Mouse (Mus musculus) adrenal gland, adult 8-10 months (tissue): Measurements from ENCODE around the gene Trank1. TPM values are rescaled to one million over a fixed set of nuclear protein-coding genes. Genes with fewer than 3 reads are reported as not detected.

Experiments
- DNase-seq: peaks from one replicate; pipeline ENCODE4 v3.0.0; 2022
- total RNA-seq, 4 experiments: library from RNA; stranded (reverse); gene quantifications; 2 replicates each; pipeline ENCODE4 v1.2.4; 2022

The Trank1 gene
- 100 to 1,000 TPM in 2 of 4 experiments, 10 to 100 TPM in 2; 44.9 to 312 (median 173) TPM for total RNA-seq

DNA sequence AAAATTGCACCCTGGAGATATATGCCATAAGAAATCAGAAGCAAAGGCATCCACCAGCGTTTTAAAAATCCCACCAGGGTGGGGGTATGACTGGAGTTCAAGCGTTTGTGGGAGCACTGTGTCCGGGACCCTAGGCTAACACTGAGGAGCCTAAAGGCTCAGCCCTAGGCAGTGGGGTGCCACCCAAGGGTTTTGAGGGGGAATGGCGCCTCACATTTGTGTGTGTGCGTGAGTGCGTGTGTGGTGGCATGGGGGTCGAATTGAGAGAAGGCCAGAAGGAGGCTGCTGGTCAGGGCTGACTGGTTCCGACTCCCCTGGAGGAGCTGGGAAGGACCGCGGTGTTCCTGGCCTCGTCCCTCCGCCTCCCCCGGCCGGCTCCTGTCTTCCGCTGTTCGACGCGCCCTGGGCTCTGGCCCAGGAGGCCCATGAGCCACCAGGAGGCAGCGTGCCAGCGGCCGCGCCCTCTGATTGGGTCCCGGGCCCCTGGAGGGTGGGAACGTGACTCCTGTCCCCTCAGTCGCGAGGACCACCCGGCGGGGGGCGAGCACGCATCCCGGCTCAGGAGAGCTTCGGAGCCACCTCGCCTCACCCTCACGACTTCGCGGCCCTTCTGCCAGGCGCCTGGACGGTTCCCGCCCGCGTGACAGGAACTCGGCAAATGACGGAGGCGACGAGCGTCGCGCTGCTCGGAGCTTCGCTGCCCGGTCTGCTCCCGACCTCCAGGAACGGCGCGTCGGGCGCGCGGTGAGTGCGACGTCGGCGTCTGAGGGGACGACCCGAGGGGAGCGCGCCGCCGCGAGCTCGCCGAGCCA, at the start of gene Trank1:
TSS of gene Trank1 (plus strand) at position 709 of the 812 bp plus-strand sequence.
- DNase-seq: peak; percentile 60

DNA sequence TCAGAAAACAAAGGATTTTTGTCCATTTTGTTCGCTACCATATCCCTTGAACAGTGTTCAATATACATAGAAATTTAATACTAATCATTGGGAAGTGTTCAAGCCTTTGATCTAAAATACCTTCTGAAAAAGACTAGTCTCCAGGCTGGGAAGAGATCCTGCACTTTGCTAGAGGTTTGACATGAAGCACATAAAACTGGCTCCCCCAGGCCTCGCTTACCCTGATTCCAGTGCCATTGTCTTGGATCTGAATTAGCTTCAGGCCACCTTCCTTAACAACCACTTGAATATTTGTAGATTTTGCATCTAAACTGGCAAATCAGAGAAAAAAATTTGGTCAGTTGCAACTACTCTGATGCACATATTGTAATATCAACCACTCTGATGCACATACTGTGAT, 43.5 kb upstream of the Trank1 start:
- no peak for DNase-seq

DNA sequence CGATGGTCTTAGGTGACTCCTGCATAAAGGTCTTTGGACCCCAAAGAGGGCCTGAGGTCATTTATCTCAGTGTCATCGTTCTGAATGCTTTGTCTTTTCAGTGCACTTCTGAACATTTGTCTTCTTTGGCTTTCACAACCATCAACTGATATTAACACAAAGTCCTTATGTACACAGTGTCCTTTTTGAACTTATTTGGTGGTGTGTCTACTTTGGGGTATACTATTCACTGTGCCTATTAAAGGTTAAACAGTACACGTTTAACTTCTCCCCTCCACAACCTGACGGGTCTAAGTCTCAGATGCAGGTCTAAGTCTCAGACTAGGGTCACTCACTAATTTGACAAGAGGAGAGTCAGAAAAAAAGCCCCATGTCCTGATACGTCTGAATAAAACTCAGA, 40.9 kb upstream of the Trank1 start:
- no peak for DNase-seq

DNA sequence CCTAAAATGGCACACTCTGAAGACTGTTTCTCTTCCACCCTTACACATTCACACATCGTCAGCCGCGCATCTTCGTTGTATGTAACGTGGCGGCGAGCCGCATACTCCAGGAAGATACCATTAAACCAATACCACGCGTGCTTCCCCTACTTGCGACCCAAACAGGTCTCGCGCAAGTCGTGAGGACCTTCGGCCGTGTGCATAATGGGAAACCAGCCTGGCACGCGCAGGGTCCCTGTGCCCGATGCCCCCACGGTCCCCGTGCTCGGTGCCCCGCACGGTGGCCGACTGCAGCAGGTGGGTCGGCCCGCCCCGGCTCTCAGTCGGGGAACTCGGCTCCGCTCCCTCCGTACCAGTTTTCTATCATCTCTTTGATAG, 40.5 kb upstream of the Trank1 start:
- no peak for DNase-seq

DNA sequence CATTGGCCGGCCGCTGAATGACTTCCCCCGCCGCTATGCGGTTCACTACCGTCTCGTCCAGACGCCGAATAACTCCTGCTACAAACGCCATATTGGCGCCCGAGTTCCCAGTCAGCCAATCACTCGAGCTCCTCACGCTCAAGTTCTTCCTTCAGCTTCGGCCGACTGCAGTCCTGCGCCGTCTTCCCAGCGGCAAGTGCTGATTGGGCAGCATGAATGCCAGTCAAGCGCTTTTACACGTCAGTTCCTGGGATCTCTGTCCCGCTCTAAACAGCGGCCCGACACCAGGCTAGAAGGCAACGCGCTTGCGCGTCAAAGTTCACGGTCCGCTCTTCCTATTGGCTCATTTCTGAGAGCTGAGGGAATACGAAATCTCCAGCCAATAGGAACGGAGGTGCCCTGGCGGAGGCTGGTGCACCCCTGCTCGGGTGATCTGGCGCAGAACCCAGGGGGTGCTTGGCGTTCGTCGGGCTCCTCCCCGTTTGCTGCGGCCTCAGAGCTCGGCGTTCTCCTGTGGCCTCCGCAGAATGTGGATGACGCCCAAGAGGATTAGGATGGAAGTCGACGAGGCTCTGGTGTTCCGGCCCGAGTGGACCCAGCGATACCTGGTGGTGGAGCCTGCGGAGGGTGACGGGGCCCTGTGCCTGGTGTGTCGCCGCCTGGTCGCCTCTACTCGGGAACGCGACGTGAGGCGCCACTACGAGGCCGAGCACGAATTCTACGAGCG, 39.9 kb upstream of the Trank1 start, which contains the start of the genes Mlh1 and Epm2aip1:
TSS of gene Mlh1 (minus strand) at position 358 of the 727 bp plus-strand sequence.
TSS of gene Epm2aip1 (plus strand) at position 496 of the 727 bp plus-strand sequence.
- peak; percentile 98 for DNase-seq

DNA sequence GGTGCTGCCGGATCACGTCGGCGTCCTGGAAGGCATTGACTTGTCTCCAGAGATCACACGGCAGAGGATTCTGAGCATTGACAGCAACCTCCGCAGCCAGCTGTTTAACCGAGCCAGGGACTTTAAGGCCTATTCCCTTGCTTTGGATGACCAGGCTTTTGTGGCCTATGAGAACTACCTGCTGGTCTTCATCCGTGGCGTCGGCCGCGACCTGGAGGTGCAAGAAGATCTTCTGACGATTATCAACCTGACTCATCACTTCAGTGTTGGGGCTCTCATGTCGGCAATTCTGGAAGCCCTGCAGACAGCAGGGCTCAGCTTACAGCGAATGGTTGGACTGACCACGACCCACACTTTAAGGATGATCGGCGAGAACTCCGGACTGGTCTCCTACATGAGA, 39.2 kb upstream of the Trank1 start:
- no peak for DNase-seq

DNA sequence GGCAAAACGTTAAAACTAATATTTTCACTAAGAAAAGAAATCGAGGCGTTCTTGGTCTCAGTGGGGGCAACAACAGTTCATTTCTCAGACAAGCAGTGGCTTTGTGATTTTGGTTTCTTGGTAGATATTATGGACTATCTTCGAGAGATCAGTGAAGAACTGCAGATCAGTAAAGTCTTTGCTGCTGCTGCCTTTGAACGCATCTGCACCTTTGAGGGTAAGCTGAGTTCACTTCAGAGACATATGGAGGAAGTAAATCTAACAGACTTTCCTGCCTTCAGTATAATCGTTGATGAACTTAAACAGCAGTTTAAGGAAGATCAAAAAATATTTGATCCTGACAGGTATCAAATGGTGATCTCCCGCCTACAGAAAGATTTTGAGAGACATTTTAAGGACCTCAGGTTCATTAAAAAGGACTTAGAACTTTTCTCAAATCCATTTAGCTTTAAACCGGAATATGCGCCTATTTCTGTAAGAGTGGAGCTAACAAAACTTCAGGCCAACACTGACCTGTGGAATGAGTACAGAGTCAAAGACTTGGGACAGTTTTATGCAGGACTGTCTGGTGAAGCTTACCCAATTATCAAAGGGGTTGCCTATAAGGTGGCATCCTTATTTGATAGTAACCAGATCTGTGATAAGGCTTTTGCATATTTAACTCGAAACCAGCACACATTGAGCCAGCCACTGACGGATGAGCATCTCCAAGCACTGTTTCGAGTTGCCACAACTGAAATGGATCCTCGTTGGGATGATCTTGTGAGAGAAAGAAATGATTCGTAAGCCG, 38.3 kb upstream of the Trank1 start:
- no peak for DNase-seq

DNA sequence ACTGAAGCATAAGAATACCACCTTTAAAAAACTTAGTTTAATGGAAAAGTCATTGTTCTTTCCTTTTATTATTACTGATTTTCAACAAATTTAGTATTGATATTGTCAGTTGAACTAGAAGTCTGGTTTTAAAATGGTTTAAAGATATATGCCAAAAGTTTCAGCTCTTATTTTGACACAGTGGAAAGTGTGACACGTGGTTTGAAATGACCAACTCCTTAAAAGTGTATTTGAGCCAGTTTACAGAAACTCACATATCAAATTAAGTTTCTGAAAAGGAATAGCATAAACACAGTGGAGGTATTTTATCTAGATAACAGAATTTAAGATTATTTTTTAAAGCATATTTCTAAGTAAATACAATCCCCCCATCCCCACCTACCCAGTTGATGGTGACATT, 37.6 kb upstream of the Trank1 start:
- DNase-seq: no peak

DNA sequence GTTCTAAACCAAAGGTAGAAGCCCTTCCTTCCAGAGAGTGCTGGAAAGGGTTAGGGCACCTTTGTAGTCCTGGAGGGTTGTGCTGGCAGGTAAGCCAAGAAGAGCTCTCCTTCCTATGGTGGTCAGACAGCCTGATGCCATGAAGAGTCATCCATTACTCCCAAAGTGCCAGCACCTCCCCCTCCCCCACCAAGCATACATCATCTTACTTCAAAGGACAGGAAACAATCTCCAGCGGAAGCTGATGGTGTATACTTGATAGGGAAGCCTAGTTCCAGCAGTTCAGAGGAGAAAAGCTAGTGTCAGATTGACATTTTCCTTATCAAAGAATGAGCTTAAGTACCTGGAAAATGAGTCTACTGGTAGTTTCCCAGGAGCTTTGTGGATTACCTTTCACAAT, 36.4 kb upstream of the Trank1 start:
- DNase-seq: no peak

DNA sequence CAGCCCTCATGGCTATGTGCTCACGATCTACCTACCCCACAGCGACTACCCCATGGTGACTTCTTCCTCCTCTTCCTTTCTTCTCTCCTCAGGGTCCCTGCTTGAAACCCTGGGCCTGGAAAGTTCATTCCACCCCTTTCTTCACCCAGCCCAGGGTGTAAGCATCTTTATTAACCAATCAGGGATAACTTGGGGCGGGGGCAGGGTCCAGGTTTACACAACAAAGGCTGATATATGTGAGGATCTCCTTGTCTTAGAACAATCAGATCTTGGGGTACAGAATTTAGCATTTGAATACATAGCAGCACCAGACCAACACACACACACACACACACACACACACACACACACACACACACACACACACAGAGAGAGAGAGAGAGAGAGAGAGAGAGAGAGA, 26.5 kb upstream of the Trank1 start:
- DNase-seq: no peak

DNA sequence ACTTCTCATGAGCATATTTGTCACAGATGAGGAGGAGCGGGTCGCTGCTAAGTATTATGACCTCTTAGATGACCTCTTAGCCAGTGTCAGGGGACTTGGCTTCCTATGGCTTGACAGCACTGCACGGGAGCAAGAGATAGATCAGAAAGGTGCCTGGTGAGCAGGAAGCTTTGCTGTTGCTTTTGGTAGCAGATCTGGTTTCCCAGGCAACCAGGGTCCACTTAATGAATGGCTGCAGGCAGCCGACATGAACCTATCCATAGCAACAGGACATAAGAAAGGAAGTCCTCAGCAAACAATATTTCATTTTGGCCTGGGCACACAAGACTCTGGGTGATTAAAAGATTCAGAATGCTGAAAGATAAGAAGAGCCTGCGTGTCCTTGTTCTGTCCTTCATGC, 25.9 kb upstream of the Trank1 start:
- no peak for DNase-seq

DNA sequence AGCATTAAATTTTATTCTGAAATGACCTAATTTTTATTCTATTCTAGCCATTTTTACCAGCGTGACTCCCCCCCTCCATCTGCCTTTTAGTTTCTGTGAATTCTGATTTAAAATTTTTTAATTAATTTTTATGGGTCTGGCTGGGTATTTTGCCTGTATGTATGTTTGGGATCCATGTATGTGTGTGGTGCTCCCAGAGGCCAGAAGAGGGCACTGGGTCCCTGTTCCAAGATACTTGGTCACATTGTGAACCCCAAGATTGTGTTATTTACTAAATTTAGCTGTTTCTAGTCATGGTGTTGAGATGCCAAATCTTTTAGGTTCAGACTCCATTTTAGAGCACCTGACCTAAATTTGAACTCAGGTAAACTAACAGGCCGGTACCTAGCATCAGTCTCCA, 25.1 kb upstream of the Trank1 start:
- DNase-seq: no peak

DNA sequence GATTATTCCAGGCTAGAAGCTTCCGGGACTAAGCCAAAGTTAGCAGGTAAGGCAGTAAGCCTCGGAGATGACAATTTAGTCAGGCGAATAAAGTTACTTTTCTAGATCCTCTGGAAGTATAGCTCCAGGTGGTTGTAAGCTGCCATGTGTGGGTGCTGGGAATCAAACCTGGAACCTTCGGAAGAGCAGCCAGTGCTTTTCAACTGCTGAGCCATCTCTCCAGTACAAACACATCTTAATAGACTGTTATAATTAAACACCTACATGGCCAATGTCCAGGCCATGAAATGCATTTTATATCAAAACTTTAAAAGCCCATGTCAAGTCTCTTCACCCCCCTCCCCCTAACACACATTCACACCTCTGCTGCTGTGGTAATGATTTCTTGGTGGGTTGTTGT, 23.6 kb upstream of the Trank1 start:
- no peak for DNase-seq

DNA sequence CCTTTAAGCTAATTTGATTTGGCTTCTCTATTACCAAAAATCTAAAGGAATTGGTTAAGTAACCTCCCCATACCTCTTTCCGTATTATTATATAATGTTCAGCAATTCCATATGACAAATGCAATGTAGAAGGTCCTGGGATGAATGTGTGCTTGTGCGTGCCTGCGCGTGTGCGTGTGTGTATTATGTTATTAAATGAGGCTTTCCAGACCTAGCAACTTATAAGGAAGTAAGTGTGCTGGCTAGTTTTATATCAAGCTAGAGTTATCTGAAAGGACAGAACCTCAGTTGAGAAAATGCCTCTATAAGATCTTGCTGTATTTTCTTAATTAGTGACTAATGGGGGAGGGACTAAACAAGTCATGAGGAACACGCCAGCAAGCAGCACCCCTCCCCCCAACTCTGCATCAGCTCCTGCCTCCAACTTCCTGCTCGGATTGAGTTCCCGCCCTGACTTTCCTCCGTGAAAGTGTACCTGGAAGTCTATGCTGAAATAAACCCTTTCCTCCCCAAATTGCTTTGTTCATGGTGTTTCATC, 22.2 kb upstream of the Trank1 start:
- DNase-seq: no peak

DNA sequence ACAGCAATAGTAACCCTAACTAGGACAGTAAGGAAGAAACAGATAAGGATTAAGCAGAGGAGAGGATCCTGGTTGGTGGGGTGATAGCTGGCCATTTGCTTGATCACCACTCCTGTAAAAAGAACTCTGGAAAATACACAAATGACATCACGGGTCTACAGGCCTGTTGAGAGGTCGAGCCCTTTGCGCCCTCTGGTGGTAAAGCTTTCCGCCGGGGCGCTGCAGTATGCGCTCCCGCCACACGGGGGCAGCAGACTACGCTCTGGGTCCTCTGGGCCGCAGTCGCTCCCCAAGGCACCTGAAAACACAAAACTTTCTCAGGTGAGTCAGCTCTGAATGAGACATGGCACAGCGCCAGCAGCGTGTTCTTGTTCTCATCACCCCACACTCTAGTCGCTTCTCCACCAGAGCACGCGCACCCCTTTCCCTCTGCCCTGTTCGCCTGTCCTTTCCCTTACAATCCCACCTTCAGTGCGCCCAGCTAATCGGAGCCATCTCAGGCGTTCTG, 21.7 kb upstream of the Trank1 start:
- peak; percentile 83 for DNase-seq

DNA sequence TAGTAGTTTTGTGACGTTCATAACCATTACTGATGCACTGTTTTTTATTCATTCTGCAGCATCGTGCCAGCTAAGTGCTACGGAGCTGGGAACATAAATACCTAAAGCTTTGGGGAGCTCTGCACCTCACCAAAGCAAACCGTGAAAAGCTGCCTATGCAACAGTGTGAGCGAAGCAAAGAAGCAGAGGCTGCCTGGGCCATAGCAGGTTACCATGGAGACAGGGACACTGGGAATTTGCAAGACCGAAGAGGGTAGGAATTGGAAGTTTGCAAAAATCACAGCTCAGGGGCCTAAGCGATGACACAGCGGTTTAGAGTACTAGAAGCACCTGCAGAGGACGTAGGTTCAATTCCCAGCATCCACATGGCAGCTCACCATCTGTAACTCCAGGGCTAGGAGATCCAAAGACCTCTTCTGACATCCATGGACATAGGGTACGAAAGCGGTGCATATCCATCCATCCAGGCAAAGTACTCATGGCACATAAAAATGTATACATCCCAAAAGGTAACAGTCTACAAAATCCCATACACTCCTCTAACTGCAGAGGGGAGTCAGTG, 20.9 kb upstream of the Trank1 start:
- no peak for DNase-seq

DNA sequence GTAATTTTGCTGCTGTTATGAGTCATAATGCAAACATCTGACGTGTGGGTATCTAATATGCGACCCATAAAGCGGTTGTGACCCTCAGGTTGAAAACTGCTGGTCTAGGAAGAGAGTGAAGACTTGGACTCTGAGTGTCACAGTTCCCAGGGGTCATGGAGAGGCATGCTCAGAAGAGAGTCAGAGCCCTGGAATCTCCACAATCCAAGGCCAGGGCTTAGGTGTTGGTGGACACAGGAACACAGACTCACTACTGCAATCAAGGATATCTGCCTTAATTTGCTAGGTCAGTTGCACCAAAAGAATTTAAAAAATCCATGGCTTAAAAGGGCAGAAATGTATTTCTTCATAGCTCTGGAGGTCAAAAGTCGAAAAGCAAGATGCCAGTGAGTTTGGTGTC, 18.3 kb upstream of the Trank1 start:
- no peak for DNase-seq

DNA sequence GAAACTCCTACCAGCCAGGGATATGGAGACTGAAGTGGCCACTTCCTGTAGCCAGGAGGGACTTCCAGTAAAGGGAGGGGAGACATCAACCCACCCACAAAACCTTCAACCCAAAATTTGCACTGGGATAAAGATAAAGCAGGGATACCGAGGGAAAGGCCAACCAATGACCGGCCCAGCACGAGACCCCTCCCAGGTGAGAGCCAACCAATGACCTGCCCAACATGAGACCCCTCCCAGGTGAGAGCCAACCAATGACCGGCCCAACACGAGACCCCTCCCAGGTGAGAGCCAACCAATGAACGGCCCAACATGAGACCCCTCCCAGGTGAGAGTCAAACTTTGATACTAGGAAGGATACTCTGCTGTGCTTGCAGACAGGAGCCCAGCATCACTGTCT, 16.6 kb upstream of the Trank1 start:
- DNase-seq: no peak

DNA sequence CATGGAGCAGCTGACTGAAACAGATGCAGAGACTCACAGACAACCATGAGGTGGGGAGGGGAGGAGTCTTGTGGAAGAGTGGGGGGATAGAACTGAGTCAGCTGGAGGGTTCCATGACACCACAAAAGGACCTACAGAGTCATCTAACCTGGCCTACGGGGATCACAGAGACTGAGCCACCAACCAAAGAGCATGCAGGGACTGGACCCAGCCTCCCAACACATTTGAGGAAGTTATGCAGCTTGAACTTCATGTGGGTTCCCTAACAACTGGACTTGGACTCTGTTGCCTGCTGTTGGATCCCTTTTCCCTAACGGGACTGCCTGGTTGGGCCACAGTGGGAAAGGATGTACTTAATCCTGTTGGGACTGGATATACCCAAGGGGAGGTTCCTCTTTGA, 16.2 kb upstream of the Trank1 start:
- DNase-seq: no peak

DNA sequence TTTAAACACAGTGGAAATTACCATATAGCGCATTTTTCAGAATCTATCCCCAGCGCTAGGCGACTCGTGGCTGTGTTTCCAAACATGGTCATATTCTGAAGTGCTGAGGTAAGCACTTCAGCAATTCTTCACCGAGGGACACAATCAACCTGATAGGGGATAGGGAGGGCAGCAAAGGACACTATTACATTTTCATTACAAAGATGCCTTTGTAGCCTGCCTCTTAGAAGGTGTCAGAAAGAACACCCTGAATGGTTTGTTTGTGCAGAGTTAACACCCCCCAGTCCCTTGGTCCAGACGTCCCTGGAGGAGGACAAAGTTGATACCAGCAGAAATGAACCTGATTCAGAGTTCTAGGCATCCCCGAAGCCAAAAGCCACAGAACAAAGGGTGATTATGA, 15.1 kb upstream of the Trank1 start:
- DNase-seq: no peak

DNA sequence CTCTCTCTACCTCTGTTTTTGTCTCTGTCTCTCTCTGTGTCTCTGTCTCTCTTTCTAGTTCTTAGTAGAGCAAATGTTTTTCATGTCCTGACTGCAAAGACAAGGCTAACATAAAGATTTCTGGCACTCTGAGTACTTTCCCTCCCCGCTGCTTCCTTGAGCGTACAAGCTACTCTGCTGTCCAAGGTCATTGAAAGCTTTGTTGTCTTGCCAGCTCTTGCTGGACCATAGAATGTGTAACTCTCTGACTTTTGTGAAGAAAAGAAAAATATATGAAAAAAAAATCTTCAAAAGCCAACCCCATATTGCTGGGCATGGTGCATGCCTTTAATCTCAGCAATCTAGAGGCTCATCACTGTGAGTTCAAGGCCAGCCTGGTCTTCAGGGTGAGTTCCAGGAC, 12.9 kb upstream of the Trank1 start:
- peak; percentile 75 for DNase-seq

DNA sequence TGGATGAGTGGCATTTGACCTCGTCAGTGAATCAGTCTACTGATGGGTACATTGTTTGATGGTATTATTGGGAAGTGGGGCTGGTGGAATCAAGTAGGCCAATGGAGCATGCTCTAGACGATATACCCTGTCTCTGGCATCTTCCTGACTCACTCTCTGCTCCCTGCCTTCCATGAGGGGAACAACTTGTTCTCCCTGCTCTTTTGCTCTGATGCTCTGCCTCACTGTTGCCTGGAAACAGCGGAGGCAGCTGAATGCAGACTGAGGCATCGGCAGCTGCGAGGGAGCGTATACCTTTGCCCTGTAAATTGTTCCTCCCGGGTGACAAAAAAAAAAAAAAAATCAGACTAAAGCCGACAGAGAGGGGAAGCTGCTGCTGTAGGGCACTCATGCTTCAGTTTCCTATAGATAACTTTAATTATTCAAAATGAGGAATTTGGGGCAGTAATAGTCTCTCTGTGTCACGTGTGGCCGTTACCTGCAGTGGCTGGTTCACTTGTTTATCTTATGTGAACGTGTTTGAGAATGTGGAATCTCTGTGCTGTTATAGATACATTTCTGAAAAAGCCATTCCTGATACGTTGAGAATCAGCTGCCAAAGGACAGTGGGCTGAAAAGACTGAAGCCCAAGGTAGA, 9.2 kb upstream of the Trank1 start:
- DNase-seq: no peak
